In the genomic region with DNA sequence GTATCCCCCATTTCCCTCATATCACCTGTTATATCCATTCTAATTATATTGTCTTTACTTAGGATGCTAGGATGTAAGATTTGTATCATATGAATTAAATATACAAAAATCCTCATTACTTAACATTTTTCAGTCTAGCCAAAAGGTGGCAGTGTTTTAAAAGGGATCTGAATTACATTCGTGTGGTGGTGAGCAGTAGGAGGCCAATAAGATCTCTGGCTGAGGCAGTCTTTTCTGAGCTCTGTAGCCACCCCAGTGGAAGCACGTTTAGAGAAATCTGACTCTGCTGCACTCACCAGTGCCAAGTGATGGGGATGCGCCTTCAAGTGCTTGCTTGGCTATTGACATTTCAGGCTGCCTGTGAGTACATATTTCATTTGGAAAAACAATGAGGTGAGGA, we compare ENCODE assay signal across 7 mouse cellular contexts.
DNase-seq lines count a peak whose midpoint lies in the region; ATAC-seq lines count a peak whose summit lies in the region.

No protein-coding gene starts in this region.

- intact Hi-C loops in heart, postnatal 36 days (cut with DNase I): loop anchor here (2.0 kb wide), 1 partner anchor 271 kb away; no protein-coding TSS in a partner anchor

- no peak overlapping the region for H3K4me3 ChIP-seq in liver, embryonic 11.5 days (ENCODE audit: low read depth, low read length)
- H3K4me3 ChIP-seq in liver, embryonic 12.5 days: no peak overlapping the region
- H3K4me3 ChIP-seq in hindbrain, embryonic 14.5 days (replicated peaks; ENCODE audit: low read length): no peak overlapping the region

- ATAC-seq in liver, embryonic 11.5 days (replicated peaks; ENCODE audit: low FRiP score): no peak
- ATAC-seq in liver, embryonic 12.5 days: no peak
- peak; percentile 72; the same call in 1 of the 2 replicates for ATAC-seq in hindbrain, embryonic 14.5 days (ENCODE audit: low FRiP score)
- no peak for ATAC-seq in granulocyte monocyte progenitor cell, adult 5-6 weeks (replicated peaks; ENCODE audit: poor library complexity, severe bottlenecking)

- DNase-seq in liver, embryonic 11.5 days (ENCODE audit: low spot score): peak; percentile 25
- DNase-seq in brain, embryonic 18.5 days (ENCODE audit: low read depth, low spot score): peak; percentile 6
- DNase-seq in hindbrain, embryonic 14.5 days (ENCODE audit: low spot score): peak; percentile 65
- DNase-seq in splenic B cell, adult 2 months (ENCODE audit: low read depth, low spot score): peak; percentile 3
- DNase-seq in heart, postnatal 36 days: no peak

- H3K9me3 ChIP-seq in liver, embryonic 11.5 days (ENCODE audit: control insufficient read depth, low read length): no peaks in the 10 kb centered on the region
- H3K9me3 ChIP-seq in liver, embryonic 12.5 days (replicated peaks): no peaks in the 10 kb centered on the region
- no peaks in the 10 kb centered on the region for H3K9me3 ChIP-seq in hindbrain, embryonic 14.5 days (ENCODE audit: control insufficient read depth, low read length)

- no peak overlapping the region for H3K27ac ChIP-seq in liver, embryonic 11.5 days (ENCODE audit: low read depth, low read length)
- no peak overlapping the region for H3K27ac ChIP-seq in liver, embryonic 12.5 days
- no peak overlapping the region for H3K27ac ChIP-seq in hindbrain, embryonic 14.5 days

- WGBS in liver, embryonic 11.5 days: 8% methylated on average over 3 of the region's 3 CpGs
- 11% methylated on average over 3 of the region's 3 CpGs for WGBS in liver, embryonic 12.5 days (ENCODE audit: insufficient replicate concordance)
- WGBS in hindbrain, embryonic 14.5 days: 12% methylated on average over 3 of the region's 3 CpGs

- H3K27me3 ChIP-seq in liver, embryonic 11.5 days (replicated peaks; ENCODE audit: control insufficient read depth, insufficient read depth, low read length): no peaks in the 10 kb centered on the region
- H3K27me3 ChIP-seq in liver, embryonic 12.5 days (replicated peaks): peaks cover 6% of the 10 kb centered on the region
- H3K27me3 ChIP-seq in hindbrain, embryonic 14.5 days (ENCODE audit: control insufficient read depth, insufficient read depth, low read length): no peaks in the 10 kb centered on the region
- H3K27me3 ChIP-seq in splenic B cell, adult 2 months (ENCODE audit: control insufficient read depth, insufficient read depth, low read length, poor library complexity, severe bottlenecking): no peaks in the 10 kb centered on the region

- H3K36me3 ChIP-seq in liver, embryonic 11.5 days (ENCODE audit: control insufficient read depth, insufficient read depth, low read length): no peaks in the 10 kb centered on the region
- no peaks in the 10 kb centered on the region for H3K36me3 ChIP-seq in liver, embryonic 12.5 days
- H3K36me3 ChIP-seq in hindbrain, embryonic 14.5 days (replicated peaks; ENCODE audit: control insufficient read depth, insufficient read depth): no peaks in the 10 kb centered on the region
- no peaks in the 10 kb centered on the region for H3K36me3 ChIP-seq in splenic B cell, adult 2 months (ENCODE audit: control insufficient read depth, insufficient read depth, low read length, poor library complexity, severe bottlenecking)

- H3K4me1 ChIP-seq in liver, embryonic 11.5 days (replicated peaks; ENCODE audit: control insufficient read depth, insufficient read depth, low read length): no peaks in the 10 kb centered on the region
- no peaks in the 10 kb centered on the region for H3K4me1 ChIP-seq in liver, embryonic 12.5 days
- no peaks in the 10 kb centered on the region for H3K4me1 ChIP-seq in hindbrain, embryonic 14.5 days (replicated peaks; ENCODE audit: control insufficient read depth, insufficient read depth, low read length)

- H3K4me2 ChIP-seq in liver, embryonic 11.5 days: no peak overlapping the region
- H3K4me2 ChIP-seq in liver, embryonic 12.5 days: no peak overlapping the region
- H3K4me2 ChIP-seq in hindbrain, embryonic 14.5 days (replicated peaks): no peak overlapping the region

- H3K9ac ChIP-seq in liver, embryonic 11.5 days (ENCODE audit: low read depth, low read length): no peak overlapping the region
- H3K9ac ChIP-seq in liver, embryonic 12.5 days: no peak overlapping the region
- no peak overlapping the region for H3K9ac ChIP-seq in hindbrain, embryonic 14.5 days

Comparison
In these comparisons a context has a peak if more than half of its experiments do, and no peak if none do; other contexts are left out.
1. DNase-seq: peak in liver, embryonic 11.5 days (single experiment), brain, embryonic 18.5 days (single experiment), hindbrain, embryonic 14.5 days (single experiment) and splenic B cell, adult 2 months (single experiment); none in heart, postnatal 36 days (0 of 2).